Mouse (Mus musculus) stomach, embryonic 15.5 days (tissue): ENCODE data around the gene Arvcf. TPM values are rescaled to one million over a fixed set of nuclear protein-coding genes. Genes with fewer than 3 reads are reported as not detected.

Experiments
- ATAC-seq: fragments of 200-750 bp; cut with Nextera tagmentation; 2 replicates; pipeline ENCODE4 v1.8.0; 2017; ENCODE audit warnings: low read depth, moderate number of reproducible peaks, moderate TSS enrichment; ENCODE audit not compliant: insufficient read depth, low FRiP score
- H3K27ac ChIP-seq: fragments of 300-500 bp; sonication (generic); 2 replicates; pipeline ENCODE4 v1.5.1; 2015; ENCODE audit warnings: mild to moderate bottlenecking, inconsistent platforms
- H3K27me3 ChIP-seq: fragments of 300-500 bp; sonication (generic); replicated peaks from 2 replicates; pipeline ENCODE4 v1.6.1; 2015; ENCODE audit warnings: inconsistent platforms
- H3K36me3 ChIP-seq: fragments of 300-500 bp; sonication (generic); 2 replicates; pipeline ENCODE4 v1.6.1; 2015; ENCODE audit warnings: inconsistent platforms
- H3K4me1 ChIP-seq: fragments of 300-500 bp; sonication (generic); 2 replicates; pipeline ENCODE4 v1.6.1; 2015; ENCODE audit warnings: inconsistent platforms
- H3K4me2 ChIP-seq: fragments of 300-500 bp; sonication (generic); 2 replicates; pipeline ENCODE4 v1.6.1; 2015; ENCODE audit warnings: mild to moderate bottlenecking, inconsistent platforms
- H3K4me3 ChIP-seq: fragments of 300-500 bp; sonication (generic); replicated peaks from 2 replicates; pipeline ENCODE4 v1.5.1; 2015; ENCODE audit warnings: inconsistent platforms
- H3K9ac ChIP-seq: fragments of 300-500 bp; sonication (generic); 2 replicates; pipeline ENCODE4 v1.6.1; 2015; ENCODE audit warnings: inconsistent platforms
- H3K9me3 ChIP-seq: fragments of 300-500 bp; sonication (generic); 2 replicates; pipeline ENCODE4 v1.6.1; 2016; ENCODE audit warnings: inconsistent platforms
- WGBS: fragments of 180-500 bp; shearing (Covaris S2); methylation state at CpG from one replicate; pipeline ENCODE4 v1.1.7; 2015; 5-methylcytosine and 5-hydroxymethylcytosine counted together
- polyA plus RNA-seq: library from polyadenylated mRNA; unstranded; fragments of >200 nt; fragmentation: Nextera tagmentation; extraction: Ambion mirVana; gene quantifications from 2 replicates; pipeline ENCODE4 v1.2.1, GENCODE M21; 2015

Gene Arvcf
- polyA plus RNA-seq, 1 experiment from 2014 or later, result 25.3 TPM

DNA sequence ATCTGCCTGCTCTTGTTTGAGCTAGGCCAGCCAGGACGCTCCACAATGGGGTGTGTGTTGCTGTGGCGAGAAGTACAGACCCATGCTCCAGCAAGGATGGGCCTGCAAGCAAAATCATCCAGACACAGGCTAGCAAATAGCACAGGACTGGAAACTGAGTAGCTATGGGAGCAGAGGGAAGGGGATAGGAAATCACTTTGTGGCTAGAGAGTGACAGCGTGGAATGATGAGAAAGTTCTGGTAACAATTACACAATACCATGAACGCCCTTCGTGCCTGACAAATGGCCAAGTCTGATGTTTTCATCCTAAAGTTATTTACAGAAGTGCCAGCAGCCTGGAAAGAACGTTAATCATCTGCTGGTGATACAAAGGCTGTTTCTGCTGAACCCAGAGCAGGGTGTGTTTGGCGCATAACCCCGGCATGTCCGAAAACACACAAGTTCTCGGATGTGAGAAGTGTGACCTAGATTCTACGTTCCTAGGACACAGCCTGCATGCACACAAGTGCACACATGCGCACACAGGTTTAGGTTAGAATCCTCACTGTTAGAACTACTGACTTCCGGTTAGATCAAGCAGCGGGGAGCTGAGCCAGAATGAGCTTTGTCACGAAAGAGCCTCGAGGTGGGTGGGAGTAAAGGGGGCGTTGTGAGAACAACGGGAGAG lies 68.2 kb downstream of the Arvcf start:
- no peak overlapping the region for H3K9ac ChIP-seq
- 0 out of 2 replicates have a peak, but pooled peaks cover 12% of the 10 kb centered on the region for H3K4me1 ChIP-seq
- no peaks in the 10 kb centered on the region; the same call in 1 of the 2 replicates for H3K36me3 ChIP-seq
- H3K27ac ChIP-seq, result peak overlapping the region; percentile 67
- no peak overlapping the region for H3K4me3 ChIP-seq
- H3K9me3 ChIP-seq, result no peaks in the 10 kb centered on the region
- WGBS, result 35% methylated on average over 18 of the region's 18 CpGs
- no peaks in the 10 kb centered on the region for H3K27me3 ChIP-seq
- H3K4me2 ChIP-seq, result 0 out of 2 replicates have a peak overlapping the region, but pooled peaks have one; percentile 4
- ATAC-seq, result peak; percentile 20; the same call in 1 of the 2 replicates

DNA sequence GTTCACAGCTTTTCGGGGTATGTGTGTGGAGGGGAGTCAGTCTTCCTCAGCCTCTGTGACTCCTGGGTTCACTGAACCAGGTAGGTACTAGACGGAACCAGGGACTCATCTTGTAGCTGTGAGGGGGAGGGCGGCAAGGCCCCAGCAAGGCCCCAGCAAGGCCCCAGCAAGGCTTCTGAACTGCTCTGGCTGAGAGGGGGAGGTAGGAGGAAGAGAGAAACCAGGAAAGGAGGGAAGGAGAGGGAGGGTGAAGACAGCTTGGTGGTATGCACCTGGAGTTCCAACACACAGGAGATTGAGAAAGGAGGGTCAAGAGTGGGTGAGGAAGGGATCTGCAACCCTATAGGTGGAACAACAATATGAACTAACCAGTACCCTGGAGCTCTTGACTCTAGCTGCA lies 68.9 kb downstream of the Arvcf start:
- Histone ChIP-seq H3K4me2 (0 out of 2 replicates have a peak overlapping the region, but pooled peaks have one; percentile 4), H3K27me3 (no peaks in the 10 kb centered on the region), H3K4me3 (no peak overlapping the region), H3K9ac (no peak overlapping the region), H3K27ac (peak overlapping the region; percentile 67), H3K9me3 (no peaks in the 10 kb centered on the region), H3K36me3 (peaks cover 5% of the 10 kb centered on the region; the same call in 1 of the 2 replicates), H3K4me1 (0 out of 2 replicates have a peak, but pooled peaks cover 12% of the 10 kb centered on the region)
- no peak for ATAC-seq
- 67% methylated on average over 3 of the region's 3 CpGs for WGBS

DNA sequence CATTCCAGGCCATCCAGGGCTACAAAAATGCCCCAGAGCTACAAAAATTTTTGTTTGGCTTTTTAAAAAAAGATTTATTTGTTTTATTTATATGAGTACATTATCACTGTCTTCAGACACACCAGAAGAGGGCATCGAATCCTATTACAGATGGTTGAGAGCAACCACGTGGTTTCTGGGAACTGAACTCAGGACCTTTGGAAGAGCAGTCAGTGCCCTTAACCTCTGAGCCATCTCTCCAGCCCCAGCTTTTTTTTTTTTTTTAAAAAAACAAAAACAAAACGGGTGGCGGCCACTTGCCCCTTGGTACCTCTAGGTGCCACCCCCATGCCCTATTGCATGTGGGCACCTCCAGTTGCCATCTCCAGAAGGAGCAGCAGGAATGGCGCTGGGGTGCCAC lies 69.5 kb downstream of the Arvcf start:
- no peak overlapping the region for H3K4me2 ChIP-seq
- peaks cover 9% of the 10 kb centered on the region; the same call in 1 of the 2 replicates for H3K36me3 ChIP-seq
- 0 out of 2 replicates have a peak, but pooled peaks cover 12% of the 10 kb centered on the region for H3K4me1 ChIP-seq
- H3K27me3 ChIP-seq, result no peaks in the 10 kb centered on the region
- no peak for ATAC-seq
- H3K9me3 ChIP-seq, result no peaks in the 10 kb centered on the region
- H3K9ac ChIP-seq, result no peak overlapping the region
- H3K27ac ChIP-seq, result no peak overlapping the region
- H3K4me3 ChIP-seq, result no peak overlapping the region
- WGBS, result 91% methylated on average over 5 of the region's 5 CpGs

DNA sequence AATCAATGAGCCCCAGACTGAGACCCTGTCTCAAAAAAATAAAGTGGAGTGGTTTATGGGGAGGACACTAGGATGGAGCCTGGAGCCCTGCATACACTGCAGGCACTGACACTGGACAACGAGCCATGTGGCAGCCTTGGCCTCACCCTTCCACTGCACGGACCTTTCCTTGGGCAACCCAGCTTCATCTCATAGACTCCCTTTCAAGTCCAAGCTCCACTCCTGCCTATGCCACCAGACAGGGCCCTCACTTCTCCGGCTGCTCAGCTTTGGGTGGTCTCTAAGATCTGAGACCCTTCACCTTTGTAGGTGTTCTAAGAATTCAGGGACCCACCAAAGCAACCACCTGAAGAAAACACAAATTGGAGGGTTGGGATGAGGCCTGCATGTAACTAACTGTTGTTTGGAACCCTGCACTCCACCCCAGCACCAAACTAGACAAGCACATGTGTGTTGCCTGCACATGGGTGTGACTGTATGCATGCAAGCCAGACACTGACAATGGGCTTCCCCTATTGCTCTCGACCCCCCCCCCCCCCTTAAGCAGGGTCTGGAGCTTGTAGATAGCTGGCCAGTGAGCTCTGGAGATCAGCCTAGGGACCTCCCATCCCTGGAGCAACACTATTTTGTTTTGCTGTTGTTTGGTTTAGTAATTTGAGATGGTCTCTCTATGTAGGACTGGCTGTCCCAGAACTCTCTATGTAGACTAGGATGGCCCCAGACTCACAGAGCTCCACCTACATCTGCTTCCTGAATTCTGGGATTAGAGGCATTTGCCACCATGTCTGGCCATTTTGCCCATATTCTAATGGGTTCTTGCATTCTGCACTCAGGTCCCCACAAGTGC lies 71.0 kb downstream of the Arvcf start:
- Histone ChIP-seq H3K27me3 (no peaks in the 10 kb centered on the region), H3K36me3 (peaks cover 9% of the 10 kb centered on the region; the same call in 1 of the 2 replicates), H3K27ac (no peak overlapping the region), H3K4me1 (0 out of 2 replicates have a peak, but pooled peaks cover 14% of the 10 kb centered on the region), H3K4me2 (no peak overlapping the region), H3K9ac (no peak overlapping the region), H3K4me3 (no peak overlapping the region), H3K9me3 (no peaks in the 10 kb centered on the region)
- no peak for ATAC-seq
- WGBS, result 83% methylated on average over 4 of the region's 4 CpGs

DNA sequence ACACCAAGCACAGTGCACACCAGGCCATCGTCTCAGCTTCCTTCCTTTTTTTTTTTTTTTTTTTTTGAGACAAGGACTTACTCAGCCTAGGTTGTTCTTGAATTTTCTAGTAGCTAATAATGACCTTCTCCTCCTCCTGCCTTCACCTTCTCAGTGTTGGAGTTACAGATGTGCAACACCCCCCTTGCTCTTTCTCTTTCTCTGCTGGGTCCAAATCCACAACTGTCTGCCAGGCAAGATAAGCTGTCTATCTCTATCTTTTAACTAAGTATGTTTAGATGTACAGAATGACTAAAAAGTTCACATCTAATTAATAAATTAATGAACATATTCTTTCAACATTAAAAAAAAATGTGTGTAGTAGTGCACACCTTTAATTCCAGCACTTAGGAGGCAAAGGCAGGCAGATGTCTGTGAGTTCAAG lies 71.6 kb downstream of the Arvcf start:
- peaks cover 19% of the 10 kb centered on the region; the same call in 1 of the 2 replicates for H3K4me1 ChIP-seq
- H3K27ac ChIP-seq, result no peak overlapping the region
- H3K36me3 ChIP-seq, result peaks cover 9% of the 10 kb centered on the region; the same call in 1 of the 2 replicates
- H3K9me3 ChIP-seq, result no peaks in the 10 kb centered on the region
- H3K4me3 ChIP-seq, result no peak overlapping the region
- no peak overlapping the region for H3K9ac ChIP-seq
- ATAC-seq, result no peak
- H3K27me3 ChIP-seq, result no peaks in the 10 kb centered on the region
- no peak overlapping the region for H3K4me2 ChIP-seq
- 80% methylated on average over 1 of the region's 1 CpGs for WGBS

DNA sequence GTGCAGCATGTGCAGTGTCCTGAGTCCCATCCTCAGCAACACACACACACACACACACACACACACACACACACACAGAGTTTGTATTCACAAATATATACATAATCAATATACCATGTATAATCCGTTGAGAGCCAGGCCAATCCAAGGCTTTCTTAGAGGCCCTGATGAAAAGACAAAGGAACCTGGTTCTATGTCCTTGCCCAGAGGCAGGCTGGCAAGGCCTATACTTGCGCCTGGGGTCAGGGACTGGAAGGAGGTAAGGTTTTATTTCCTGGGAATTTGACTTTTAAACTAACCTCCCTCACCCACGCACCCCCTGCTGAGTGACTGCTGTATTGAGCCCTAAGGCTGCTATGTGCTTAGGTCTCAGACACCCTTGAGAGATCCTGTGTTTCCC lies 72.6 kb downstream of the Arvcf start:
- Histone ChIP-seq H3K4me3 (no peak overlapping the region), H3K36me3 (peaks cover 9% of the 10 kb centered on the region; the same call in 1 of the 2 replicates), H3K27ac (no peak overlapping the region), H3K27me3 (no peaks in the 10 kb centered on the region), H3K4me2 (no peak overlapping the region), H3K9ac (no peak overlapping the region), H3K9me3 (no peaks in the 10 kb centered on the region), H3K4me1 (peaks cover 26% of the 10 kb centered on the region; the same call in 1 of the 2 replicates)
- 71% methylated on average over 3 of the region's 3 CpGs for WGBS
- no peak for ATAC-seq

DNA sequence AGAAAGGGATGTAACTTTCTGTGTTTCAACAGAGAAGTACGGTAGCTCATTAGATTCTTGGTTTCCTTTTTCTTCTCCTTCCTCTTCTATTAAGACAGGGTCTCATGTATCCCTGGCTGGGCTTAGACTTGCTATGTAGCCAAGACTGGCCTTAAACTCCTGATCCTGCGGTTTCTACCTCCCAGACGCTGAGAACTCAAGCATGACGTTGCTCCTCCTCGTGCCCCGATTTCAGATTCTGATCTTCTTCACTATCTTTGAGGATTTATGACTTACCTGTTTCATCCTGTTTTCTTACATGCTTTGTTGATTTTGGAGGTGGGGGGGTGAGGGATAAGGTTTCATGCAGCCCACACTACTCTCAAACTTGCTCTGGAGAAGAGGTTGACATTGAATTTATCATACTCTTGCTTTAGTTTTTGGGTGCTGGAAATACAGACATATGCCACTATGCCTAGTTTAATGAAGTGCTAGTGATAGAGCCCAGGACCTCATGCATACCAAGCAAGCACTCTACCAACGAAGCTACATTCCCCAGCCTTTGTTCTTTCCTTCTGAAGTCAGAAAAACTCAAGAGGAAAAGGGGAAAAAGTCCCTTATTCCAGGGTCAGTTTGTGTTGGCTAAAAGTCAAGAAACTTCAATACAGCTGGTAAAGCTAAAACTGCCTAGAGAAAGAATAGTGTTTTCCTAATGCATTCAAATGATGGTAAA lies 75.4 kb downstream of the Arvcf start:
- Histone ChIP-seq H3K36me3 (peaks cover 9% of the 10 kb centered on the region; the same call in 1 of the 2 replicates), H3K4me1 (peaks cover 14% of the 10 kb centered on the region; the same call in 1 of the 2 replicates), H3K27me3 (no peaks in the 10 kb centered on the region), H3K9me3 (no peaks in the 10 kb centered on the region), H3K4me2 (no peak overlapping the region), H3K9ac (no peak overlapping the region), H3K4me3 (no peak overlapping the region), H3K27ac (peak overlapping the region; percentile 54; the same call in 1 of the 2 replicates)
- 81% methylated on average over 7 of the region's 7 CpGs for WGBS
- ATAC-seq, result no peak

DNA sequence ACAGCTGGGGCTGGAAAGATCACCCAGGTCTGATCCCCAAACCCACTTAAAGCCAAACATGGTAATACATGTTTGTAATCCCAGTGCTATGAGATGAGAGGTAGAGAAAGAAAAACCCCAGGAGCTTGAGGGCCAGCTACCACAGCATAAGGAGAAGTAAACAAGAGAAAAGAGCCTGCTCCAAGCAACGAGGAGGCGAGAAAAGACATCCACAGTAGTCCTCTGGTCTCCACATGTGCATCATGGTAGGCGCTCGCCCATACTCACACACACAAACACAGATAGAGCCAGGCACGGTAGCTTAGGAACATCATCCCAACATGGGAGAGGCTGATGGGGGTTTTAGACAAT lies 75.9 kb downstream of the Arvcf start:
- no peaks in the 10 kb centered on the region for H3K9me3 ChIP-seq
- WGBS, result 81% methylated on average over 5 of the region's 5 CpGs
- H3K4me3 ChIP-seq, result no peak overlapping the region
- no peak overlapping the region for H3K4me2 ChIP-seq
- H3K36me3 ChIP-seq, result peaks cover 9% of the 10 kb centered on the region; the same call in 1 of the 2 replicates
- ATAC-seq, result no peak
- H3K9ac ChIP-seq, result no peak overlapping the region
- H3K27ac ChIP-seq, result peak overlapping the region; percentile 54; the same call in 1 of the 2 replicates
- no peaks in the 10 kb centered on the region for H3K27me3 ChIP-seq
- peaks cover 14% of the 10 kb centered on the region; the same call in 1 of the 2 replicates for H3K4me1 ChIP-seq

DNA sequence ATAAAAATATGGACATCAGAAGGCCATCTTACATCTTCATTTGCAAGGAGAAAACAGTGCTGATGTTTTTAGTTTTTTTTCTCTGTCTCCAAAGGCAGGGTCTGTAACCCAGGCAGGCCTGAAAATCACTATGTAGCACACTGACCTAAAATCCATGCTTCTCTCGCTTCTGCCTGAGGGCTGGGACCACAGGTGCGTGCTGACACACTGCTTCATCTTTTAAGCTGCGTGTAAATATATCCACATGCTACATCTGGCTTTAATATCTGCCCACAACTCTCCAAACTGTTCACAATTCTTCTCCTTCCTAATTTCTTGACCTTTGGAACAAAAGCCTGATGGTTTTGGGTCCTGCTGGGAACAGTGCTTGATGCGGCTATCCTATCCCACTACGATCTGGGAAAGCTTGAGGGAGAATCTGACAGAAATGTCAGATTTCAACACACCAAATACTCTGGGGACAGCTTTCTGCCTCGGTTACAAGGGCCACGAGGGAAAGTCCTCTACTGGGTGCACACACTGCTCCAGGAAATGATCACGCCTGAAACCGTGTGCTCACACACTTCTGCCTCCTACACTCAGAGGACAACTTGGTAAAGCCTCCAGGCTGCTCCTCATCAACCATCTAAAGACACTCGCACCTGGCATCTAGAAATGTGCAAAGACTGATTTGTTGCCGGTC lies 76.5 kb downstream of the Arvcf start:
- Histone ChIP-seq H3K36me3 (peaks cover 9% of the 10 kb centered on the region; the same call in 1 of the 2 replicates), H3K9ac (no peak overlapping the region), H3K27ac (no peak overlapping the region), H3K4me2 (peak overlapping the region; percentile 19; the same call in 1 of the 2 replicates), H3K4me1 (peaks cover 14% of the 10 kb centered on the region), H3K9me3 (no peaks in the 10 kb centered on the region), H3K4me3 (no peak overlapping the region), H3K27me3 (no peaks in the 10 kb centered on the region)
- WGBS, result 76% methylated on average over 11 of the region's 11 CpGs
- no peak for ATAC-seq

DNA sequence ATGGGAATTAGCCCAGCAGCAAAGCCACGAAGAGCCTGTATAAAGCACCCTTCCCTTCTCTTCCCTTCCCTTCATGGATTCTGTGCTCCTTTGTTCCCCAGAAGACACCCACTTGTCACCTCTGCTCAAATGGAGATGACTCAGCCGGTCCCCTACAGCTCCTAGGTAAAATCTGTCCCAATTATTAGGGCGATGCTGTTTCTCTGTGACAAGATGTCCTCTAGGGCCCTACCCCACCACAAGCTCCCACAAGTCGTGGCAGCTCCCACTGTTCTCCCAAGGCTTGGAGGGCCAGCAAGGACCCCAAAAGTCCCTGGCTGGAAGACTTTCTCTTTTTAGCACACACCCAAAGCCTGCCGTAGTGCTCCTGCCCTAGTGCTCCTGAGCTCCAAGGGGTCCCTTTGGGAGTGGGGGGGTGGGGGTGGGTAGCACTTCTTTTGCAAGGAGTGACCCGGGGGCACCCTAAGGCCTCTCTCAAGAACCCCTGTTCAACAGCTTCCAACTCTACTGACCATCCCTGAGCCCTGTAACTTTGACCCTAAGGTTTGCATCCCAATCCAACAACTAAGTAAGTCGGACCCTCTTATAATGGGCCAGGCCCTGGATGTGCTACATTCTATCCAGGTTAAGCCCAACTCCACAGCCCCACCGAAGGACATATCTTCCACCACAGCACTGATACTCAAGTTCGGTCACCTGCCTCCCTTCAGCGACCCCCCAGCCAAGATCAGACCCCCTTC lies 77.7 kb downstream of the Arvcf start:
- Histone ChIP-seq H3K27ac (peak overlapping the region; percentile 82), H3K9me3 (no peaks in the 10 kb centered on the region), H3K4me3 (peak overlapping the region; percentile 91), H3K27me3 (no peaks in the 10 kb centered on the region), H3K9ac (peak overlapping the region; percentile 91), H3K4me2 (peak overlapping the region; percentile 84), H3K36me3 (peaks cover 9% of the 10 kb centered on the region; the same call in 1 of the 2 replicates), H3K4me1 (peaks cover 14% of the 10 kb centered on the region)
- peak; percentile 3; the same call in 1 of the 2 replicates for ATAC-seq
- 14% methylated on average over 10 of the region's 10 CpGs for WGBS
